Mouse (Mus musculus): Measurements from ENCODE around the gene Gm21149. TPM values are rescaled to one million over a fixed set of nuclear protein-coding genes. Genes with fewer than 3 reads are reported as not detected.
"Not testable (repeated sequence)": the region's sequence is repeated elsewhere in the genome, so short reads cannot be mapped to it uniquely, and the experiment has no call there.

Gm21149 gene
- polyA plus RNA-seq, 1 experiment from 2014 or later, result 0.20 TPM

DNA sequence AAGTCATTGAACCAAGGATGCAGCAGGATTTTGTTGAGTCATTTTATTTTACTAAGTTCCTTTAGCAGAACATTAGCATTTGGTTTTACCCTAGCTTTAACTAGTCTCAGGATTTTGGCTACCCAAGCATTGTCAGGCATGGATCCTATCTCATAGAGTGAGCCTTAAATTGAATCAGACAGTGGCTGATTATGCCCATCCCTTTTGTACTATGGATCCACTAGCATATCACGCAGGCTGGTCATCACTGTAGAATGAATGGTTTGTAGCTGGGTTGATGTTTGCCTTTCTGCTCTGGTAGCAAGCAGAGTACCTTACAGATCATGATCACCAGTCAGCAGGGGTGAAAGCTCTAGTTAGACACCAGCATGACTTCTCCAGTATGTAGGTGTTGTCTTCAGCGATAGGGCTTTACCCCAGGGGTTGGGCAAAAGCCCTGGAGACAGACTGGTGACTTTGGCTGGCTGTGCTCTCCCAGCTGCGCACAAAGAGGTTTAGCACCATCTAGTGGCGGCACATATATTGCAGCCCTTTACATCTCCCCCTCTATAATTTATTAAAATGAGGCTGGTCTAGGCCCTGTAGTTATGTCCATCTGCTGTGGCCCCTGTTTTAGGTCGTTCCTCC lies 22.6 kb upstream of the Gm21149 start:
- H3K27me3 ChIP-seq, H3K36me3 ChIP-seq, H3K4me1 ChIP-seq: not testable (repeated sequence)

GRCm38 (mm10) chr5:15498350-15498749 lies 22.0 kb upstream of the Gm21149 start:
- H3K9ac ChIP-seq; H3K27me3 ChIP-seq; H3K36me3 ChIP-seq; H3K4me3 ChIP-seq (replicated peaks); H3K4me1 ChIP-seq; H3K27ac ChIP-seq (replicated peaks); H3K4me2 ChIP-seq (replicated peaks): not testable (repeated sequence)
- H3K9me3 ChIP-seq (replicated peaks), result peaks cover 12% of the 10 kb centered on the region
- ATAC-seq (ENCODE audit: insufficient number of reproducible peaks, low FRiP score, low TSS enrichment, low read depth), result peak; percentile 54; the same call in 1 of the 2 replicates
- 67% methylated on average over 3 of the region's 3 CpGs for WGBS

More for the DNA sequence above, 22.6 kb upstream of the Gm21149 start:
- WGBS, result 32% methylated on average over 5 of the region's 5 CpGs
- H3K27ac ChIP-seq (replicated peaks); H3K9ac ChIP-seq; H3K4me3 ChIP-seq (replicated peaks); H3K4me2 ChIP-seq (replicated peaks): not testable (repeated sequence)
- H3K9me3 ChIP-seq (replicated peaks), result peaks cover 12% of the 10 kb centered on the region
- ATAC-seq (ENCODE audit: insufficient number of reproducible peaks, low FRiP score, low TSS enrichment, low read depth), result peak; percentile 81

DNA sequence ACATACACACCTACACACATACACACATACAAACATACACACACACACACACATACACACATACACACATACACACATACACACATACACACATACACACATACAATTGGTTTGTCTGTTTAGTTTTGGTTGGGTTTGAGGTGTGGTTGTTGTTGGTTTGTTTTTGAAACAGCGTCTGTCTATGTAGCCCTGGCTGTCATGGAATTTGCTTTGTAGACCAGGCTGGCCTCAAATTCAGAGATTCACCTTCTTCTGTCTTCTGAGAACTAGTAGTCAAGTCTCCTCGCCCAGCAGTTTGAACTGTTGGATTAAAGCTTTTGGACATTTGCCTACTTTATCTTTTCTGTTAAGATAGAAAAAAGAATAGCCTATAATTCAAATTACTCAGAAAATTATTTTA lies 14.6 kb upstream of the Gm21149 start:
- not testable (repeated sequence) for H3K27me3 ChIP-seq; H3K4me3 ChIP-seq (replicated peaks); H3K36me3 ChIP-seq; H3K4me2 ChIP-seq (replicated peaks); H3K9me3 ChIP-seq (replicated peaks); ATAC-seq (ENCODE audit: insufficient number of reproducible peaks, low FRiP score, low TSS enrichment, low read depth); H3K9ac ChIP-seq; H3K27ac ChIP-seq (replicated peaks); H3K4me1 ChIP-seq
- 56% methylated on average over 2 of the region's 2 CpGs for WGBS

GRCm38 (mm10) chr5:15488743-15489142 lies 12.4 kb upstream of the Gm21149 start:
- H3K36me3 ChIP-seq, result no peaks in the 10 kb centered on the region
- no peak overlapping the region for H3K27ac ChIP-seq (replicated peaks)
- H3K4me3 ChIP-seq (replicated peaks), result no peak overlapping the region
- no peaks in the 10 kb centered on the region for H3K4me1 ChIP-seq
- no peak overlapping the region for H3K4me2 ChIP-seq (replicated peaks)
- peaks cover 9% of the 10 kb centered on the region; the same call in 1 of the 2 replicates for H3K9me3 ChIP-seq (replicated peaks)
- 85% methylated on average over 5 of the region's 5 CpGs for WGBS
- H3K27me3 ChIP-seq, result no peaks in the 10 kb centered on the region
- ATAC-seq (ENCODE audit: insufficient number of reproducible peaks, low FRiP score, low TSS enrichment, low read depth), result peak; percentile 75
- no peak overlapping the region for H3K9ac ChIP-seq

- WGBS, result 20% methylated on average over 2 of the region's 2 CpGs
- ATAC-seq (ENCODE audit: insufficient number of reproducible peaks, low FRiP score, low TSS enrichment, low read depth), result not testable (repeated sequence)
Observed at GRCm38 (mm10) chr5:15484616-15485015, 8.3 kb upstream of the Gm21149 start.

DNA sequence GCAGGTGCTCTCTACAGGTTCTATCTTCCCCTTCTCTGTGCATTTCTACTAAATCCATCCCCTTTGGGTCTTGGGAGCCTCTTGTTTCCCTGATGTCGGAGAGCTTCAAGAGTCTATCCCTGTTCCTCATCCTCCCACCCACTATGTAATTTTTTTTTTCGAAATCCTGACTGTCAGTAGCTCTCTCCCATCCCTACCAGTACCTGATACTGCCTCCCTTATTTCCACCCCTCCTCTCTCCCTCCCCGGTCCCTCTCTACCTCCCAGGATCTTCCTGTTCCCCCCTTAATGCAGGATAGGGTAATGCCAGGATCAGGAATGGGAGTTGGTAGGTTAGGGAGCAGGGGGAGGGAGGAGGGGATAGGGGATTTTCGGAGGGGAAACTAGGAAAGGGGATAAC lies 7.3 kb upstream of the Gm21149 start:
- not testable (repeated sequence) for H3K27ac ChIP-seq (replicated peaks); ATAC-seq (ENCODE audit: insufficient number of reproducible peaks, low FRiP score, low TSS enrichment, low read depth); H3K4me2 ChIP-seq (replicated peaks); H3K36me3 ChIP-seq; H3K4me1 ChIP-seq; H3K4me3 ChIP-seq (replicated peaks); H3K9ac ChIP-seq; H3K27me3 ChIP-seq
- peaks cover 15% of the 10 kb centered on the region for H3K9me3 ChIP-seq (replicated peaks)
- WGBS, result 53% methylated on average over 4 of the region's 4 CpGs

More at GRCm38 (mm10) chr5:15484616-15485015, 8.3 kb upstream of the Gm21149 start:
- H3K4me1 ChIP-seq; H3K27ac ChIP-seq (replicated peaks); H3K9ac ChIP-seq; H3K27me3 ChIP-seq; H3K4me3 ChIP-seq (replicated peaks); H3K4me2 ChIP-seq (replicated peaks); H3K36me3 ChIP-seq: not testable (repeated sequence)
- H3K9me3 ChIP-seq (replicated peaks), result peaks cover 15% of the 10 kb centered on the region

GRCm38 (mm10) chr5:15482815-15483214 lies 6.5 kb upstream of the Gm21149 start:
- 54% methylated on average over 2 of the region's 2 CpGs for WGBS
- H3K27ac ChIP-seq (replicated peaks); ATAC-seq (ENCODE audit: insufficient number of reproducible peaks, low FRiP score, low TSS enrichment, low read depth): not testable (repeated sequence)

DNA sequence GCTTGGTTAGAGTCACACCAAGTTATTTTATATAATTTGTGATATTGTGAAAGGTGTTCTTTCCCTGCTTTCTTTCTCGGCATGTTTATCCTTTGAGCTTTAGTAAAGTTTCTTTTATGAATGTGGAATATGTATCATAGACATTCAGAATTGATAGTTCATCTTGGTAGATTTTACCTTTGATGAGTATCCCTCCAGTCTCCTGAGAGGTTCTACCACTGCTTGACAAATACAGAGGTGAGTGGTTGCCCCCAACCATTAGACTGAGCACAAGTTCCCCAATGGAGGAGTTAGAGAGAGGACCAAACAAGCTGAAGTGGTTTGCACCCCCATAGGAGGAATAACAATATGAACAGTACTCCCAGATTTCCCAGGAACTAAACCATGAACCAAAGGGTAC lies 6.2 kb downstream of the Gm21149 start:
- ATAC-seq (ENCODE audit: insufficient number of reproducible peaks, low FRiP score, low TSS enrichment, low read depth), result not testable (repeated sequence)

More at GRCm38 (mm10) chr5:15482815-15483214, 6.5 kb upstream of the Gm21149 start:
- H3K4me1 ChIP-seq; H3K9ac ChIP-seq; H3K4me2 ChIP-seq (replicated peaks); H3K4me3 ChIP-seq (replicated peaks); H3K36me3 ChIP-seq; H3K27me3 ChIP-seq: not testable (repeated sequence)
- peaks cover 16% of the 10 kb centered on the region for H3K9me3 ChIP-seq (replicated peaks)

GRCm38 (mm10) chr5:15467768-15468167 lies 8.6 kb downstream of the Gm21149 start:
- H3K27ac ChIP-seq (replicated peaks); H3K9ac ChIP-seq; H3K4me2 ChIP-seq (replicated peaks); ATAC-seq (ENCODE audit: insufficient number of reproducible peaks, low FRiP score, low TSS enrichment, low read depth); H3K9me3 ChIP-seq (replicated peaks); H3K4me3 ChIP-seq (replicated peaks); H3K27me3 ChIP-seq; H3K4me1 ChIP-seq; H3K36me3 ChIP-seq: not testable (repeated sequence)
- WGBS, result 57% methylated on average over 6 of the region's 6 CpGs

More for the DNA sequence above, 6.2 kb downstream of the Gm21149 start:
- H3K27ac ChIP-seq (replicated peaks); H3K4me2 ChIP-seq (replicated peaks); H3K4me3 ChIP-seq (replicated peaks); H3K4me1 ChIP-seq; H3K27me3 ChIP-seq; H3K9ac ChIP-seq; H3K9me3 ChIP-seq (replicated peaks); H3K36me3 ChIP-seq: not testable (repeated sequence)
- 87% methylated on average over 1 of the region's 1 CpGs for WGBS

- 0 out of 2 replicates have a peak, but pooled peaks have one; percentile 24 for ATAC-seq (ENCODE audit: insufficient number of reproducible peaks, low FRiP score, low TSS enrichment, low read depth)
- 56% methylated on average over 1 of the region's 1 CpGs for WGBS
- not testable (repeated sequence) for H3K27ac ChIP-seq (replicated peaks); H3K4me2 ChIP-seq (replicated peaks); H3K4me1 ChIP-seq; H3K36me3 ChIP-seq; H3K4me3 ChIP-seq (replicated peaks); H3K9me3 ChIP-seq (replicated peaks); H3K27me3 ChIP-seq; H3K9ac ChIP-seq
Observed at GRCm38 (mm10) chr5:15466218-15466617, 10.1 kb downstream of the Gm21149 start.

- H3K27ac ChIP-seq (replicated peaks); H3K36me3 ChIP-seq; H3K4me2 ChIP-seq (replicated peaks); ATAC-seq (ENCODE audit: insufficient number of reproducible peaks, low FRiP score, low TSS enrichment, low read depth); H3K4me1 ChIP-seq; H3K9ac ChIP-seq; H3K9me3 ChIP-seq (replicated peaks); H3K4me3 ChIP-seq (replicated peaks); H3K27me3 ChIP-seq: not testable (repeated sequence)
- WGBS, result 44% methylated on average over 2 of the region's 2 CpGs
Observed at GRCm38 (mm10) chr5:15463561-15463960, 12.8 kb downstream of the Gm21149 start.

DNA sequence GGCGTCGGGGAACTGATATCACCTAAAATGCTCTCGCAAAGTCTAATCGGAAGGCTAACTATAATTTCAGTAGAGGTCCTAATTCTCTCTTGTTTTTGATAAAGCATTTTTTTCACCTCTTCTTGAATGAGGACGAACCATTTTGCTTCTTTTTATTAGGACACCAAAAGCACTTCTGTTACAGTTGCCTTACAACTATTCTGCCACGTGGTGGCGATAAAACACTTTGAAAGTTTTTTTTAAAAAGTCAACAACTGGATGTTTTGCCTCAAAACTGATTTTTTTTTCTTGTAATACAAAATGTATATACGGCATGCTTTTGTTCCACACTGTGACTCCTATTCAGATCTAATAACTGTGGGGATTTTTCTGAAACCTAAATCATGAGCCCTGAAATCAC lies 14.7 kb downstream of the Gm21149 start:
- not testable (repeated sequence) for H3K4me1 ChIP-seq; H3K9me3 ChIP-seq (replicated peaks); H3K27ac ChIP-seq (replicated peaks); H3K4me2 ChIP-seq (replicated peaks); H3K9ac ChIP-seq; ATAC-seq (ENCODE audit: insufficient number of reproducible peaks, low FRiP score, low TSS enrichment, low read depth); H3K36me3 ChIP-seq; H3K4me3 ChIP-seq (replicated peaks); H3K27me3 ChIP-seq
- 60% methylated on average over 8 of the region's 8 CpGs for WGBS
